ENCODE assay signal across 28 mouse cellular contexts in the genomic region with DNA sequence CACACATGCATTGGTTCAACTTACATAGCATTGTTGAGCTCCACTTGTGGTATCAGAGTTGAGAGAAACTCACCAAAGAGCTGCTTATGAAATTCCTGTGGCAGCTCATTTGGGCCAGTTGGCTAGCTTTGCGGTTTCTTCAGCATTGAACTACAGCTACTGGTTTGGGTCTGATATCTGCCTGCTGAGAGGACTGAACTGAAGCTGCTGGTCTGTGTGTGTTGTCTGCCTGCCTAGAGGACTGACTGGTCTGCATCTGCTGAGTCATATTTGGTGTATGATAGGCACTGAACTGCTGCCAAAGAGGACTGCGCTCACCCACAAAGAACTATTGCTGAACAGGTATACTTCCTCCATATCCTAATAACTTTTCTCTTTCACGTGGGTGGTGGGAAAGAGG. TPM values are rescaled to one million over a fixed set of nuclear protein-coding genes. Genes with fewer than 3 reads are reported as not detected.
DNase-seq lines count a peak whose midpoint lies in the region; ATAC-seq and TF ChIP-seq lines count a peak whose summit lies in the region.
"Had no signal": no experiment of that assay in that cellular context is flagged by ENCODE, and none has a peak within 500 bp of the region (broad histone marks: within the 10 kb centered on the region; RNA-seq: fewer than 3 reads in every experiment).

No protein-coding gene starts in this region.

- H3K9ac ChIP-seq in forebrain, embryonic 15.5 days (replicated peaks) = no peak overlapping the region
- H3K9ac ChIP-seq: forebrain, embryonic 13.5 days; kidney, embryonic 15.5 days had no signal

- DNase-seq in heart, adult 18-20 months = peak; percentile 3 to 5
- DNase-seq in heart, postnatal 36 days = no peak
- peak; percentile 9 for DNase-seq in adrenal gland, postnatal 14 days
- DNase-seq in spleen, adult 12 weeks (ENCODE audit: low spot score) = no peak
- DNase-seq: cerebellum, adult 11-12 months; gastrocnemius, postnatal 14 days; layer of hippocampus, adult 9-11 months; liver had no signal

- no peaks in the 10 kb centered on the region for H3K4me1 ChIP-seq in forebrain, embryonic 15.5 days
- H3K4me1 ChIP-seq: forebrain, embryonic 13.5 days; heart, embryonic 10.5 days; kidney, embryonic 15.5 days; megakaryocyte, embryonic 14.5 days had no signal

- ATAC-seq in megakaryocyte progenitor cell, adult 5-6 weeks (replicated peaks; ENCODE audit: poor library complexity) = peak; percentile 65
- no peak for ATAC-seq in forebrain, embryonic 15.5 days (replicated peaks)
- no peak for ATAC-seq in erythroblast, adult 5-6 weeks (replicated peaks; ENCODE audit: low FRiP score, poor library complexity, severe bottlenecking)
- ATAC-seq: activated CD4-positive, CD25-positive, alpha-beta regulatory T cell, adult 4 months; forebrain, embryonic 13.5 days; hindbrain, embryonic 16.5 days; intestine, postnatal 0 days; lung, postnatal 0 days had no signal

- no peak overlapping the region for H3K4me3 ChIP-seq in C2C12 (ENCODE audit: insufficient read depth, poor library complexity, severe bottlenecking)
- no peak overlapping the region for H3K4me3 ChIP-seq in forebrain, embryonic 15.5 days
- H3K4me3 ChIP-seq: forebrain, embryonic 13.5 days; heart, embryonic 10.5 days; kidney, embryonic 15.5 days; left cerebral cortex, adult 2 months; megakaryocyte, embryonic 14.5 days had no signal

- H3ac ChIP-seq in C2C12 (ENCODE audit: control insufficient read depth, insufficient read length, low read depth) = no peak overlapping the region

- H3K79me3 ChIP-seq in C2C12 (ENCODE audit: low read depth) = no peaks in the 10 kb centered on the region

- TF ChIP-seq CTCF in C2C12 (IDR thresholded peaks at IDR 0.05; ENCODE audit: control insufficient read depth, insufficient read depth, insufficient read length) = no peak

- intact Hi-C loops in heart, postnatal 36 days (cut with DNase I) = no loop called here

- no peaks in the 10 kb centered on the region for H3K79me2 ChIP-seq in C2C12 (ENCODE audit: control insufficient read depth, insufficient read depth)

- H3K36me3 ChIP-seq in C2C12 (ENCODE audit: control insufficient read depth, insufficient read depth) = no peaks in the 10 kb centered on the region
- no peaks in the 10 kb centered on the region for H3K36me3 ChIP-seq in forebrain, embryonic 15.5 days
- H3K36me3 ChIP-seq: heart, embryonic 10.5 days; kidney, embryonic 15.5 days had no signal

- H3K9me3 ChIP-seq in forebrain, embryonic 15.5 days = no peaks in the 10 kb centered on the region
- H3K9me3 ChIP-seq: forebrain, embryonic 13.5 days; heart, embryonic 10.5 days; kidney, embryonic 15.5 days; megakaryocyte, embryonic 14.5 days had no signal

- no peaks in the 10 kb centered on the region for H3K27me3 ChIP-seq in C2C12 (ENCODE audit: control insufficient read depth, insufficient read depth, insufficient read length)
- H3K27me3 ChIP-seq in forebrain, embryonic 15.5 days = no peaks in the 10 kb centered on the region
- H3K27me3 ChIP-seq: forebrain, embryonic 13.5 days; kidney, embryonic 15.5 days; megakaryocyte, embryonic 14.5 days had no signal

- WGBS in forebrain, embryonic 15.5 days = 92% methylated on average over 3 of the region's 3 CpGs

- no peak overlapping the region for H3K4me2 ChIP-seq in forebrain, embryonic 15.5 days (replicated peaks)
- H3K4me2 ChIP-seq: forebrain, embryonic 13.5 days; kidney, embryonic 15.5 days had no signal

- no peak overlapping the region for H3K27ac ChIP-seq in forebrain, embryonic 15.5 days (replicated peaks)
- H3K27ac ChIP-seq: forebrain, embryonic 13.5 days; heart, embryonic 10.5 days; kidney, embryonic 15.5 days; left cerebral cortex, adult 2 months had no signal

TF ChIP-seq in C2C12, 6 proteins besides CTCF, POLR2A, EP300 and RAD21:
- TF ChIP-seq MAX (IDR thresholded peaks at IDR 0.05) (peak; percentile 45), MYOG (IDR thresholded peaks at IDR 0.05; ENCODE audit: control insufficient read depth, extremely low read depth, insufficient read length) (no peak), CEBPB (IDR thresholded peaks at IDR 0.05; ENCODE audit: low read depth) (peak; percentile 15)

RNA-seq across cellular contexts. Expression of a gene that starts 5.6 kb away (rescaled TPM):
- total RNA-seq in heart, adult 18-20 months (2021) = not detected
- total RNA-seq in heart, postnatal 36 days (2021) = not detected
- polyA plus RNA-seq in C2C12 (2012; fragmentation: generic; extraction: Trizol) = not detected
- total RNA-seq in adrenal gland, postnatal 14 days (2021) = not detected in 2 replicates
- total RNA-seq in megakaryocyte progenitor cell, adult 5-6 weeks (2015) = not detected in 2 replicates
- not detected in 2 replicates for total RNA-seq in megakaryocyte progenitor cell, adult 5-6 weeks (2017)
- not detected in 2 replicates for polyA plus RNA-seq in forebrain, embryonic 15.5 days (2015; fragmentation: Nextera tagmentation; extraction: Ambion mirVana)
- not detected in 2 replicates for total RNA-seq in erythroblast, adult 5-6 weeks (2015; ENCODE audit: low replicate concordance)
- total RNA-seq in erythroblast, adult 5-6 weeks (2017; ENCODE audit: low replicate concordance) = not detected in 2 replicates
- total RNA-seq: gastrocnemius, postnatal 14 days; heart, postnatal 14 days; left cerebral cortex, adult 2 months; left cerebral cortex, postnatal 4 days; midbrain, postnatal 0 days had no signal
- polyA plus RNA-seq: forebrain, embryonic 13.5 days; heart, embryonic 10.5 days; hindbrain, embryonic 16.5 days; intestine, postnatal 0 days; kidney, embryonic 15.5 days; liver, embryonic 16.5 days; lung, postnatal 0 days; midbrain, postnatal 0 days; neural tube, embryonic 11.5 days; spleen, adult 2 months; stomach, embryonic 14.5 days had no signal

RNA-seq across cellular contexts. Expression of a gene that starts 36.8 kb away (rescaled TPM):
- not detected for total RNA-seq in heart, adult 18-20 months (2021)
- total RNA-seq in heart, postnatal 36 days (2021) = not detected
- polyA plus RNA-seq in C2C12 (2012; fragmentation: generic; extraction: Trizol) = not detected
- not detected in 2 replicates for total RNA-seq in adrenal gland, postnatal 14 days (2021)
- total RNA-seq in megakaryocyte progenitor cell, adult 5-6 weeks (2015) = not detected in 2 replicates
- total RNA-seq in megakaryocyte progenitor cell, adult 5-6 weeks (2017) = not detected in 2 replicates
- not detected in 2 replicates for polyA plus RNA-seq in forebrain, embryonic 15.5 days (2015; fragmentation: Nextera tagmentation; extraction: Ambion mirVana)
- total RNA-seq in erythroblast, adult 5-6 weeks (2015; ENCODE audit: low replicate concordance) = not detected in 2 replicates
- not detected in 2 replicates for total RNA-seq in erythroblast, adult 5-6 weeks (2017; ENCODE audit: low replicate concordance)
- total RNA-seq: gastrocnemius, postnatal 14 days; heart, postnatal 14 days; left cerebral cortex, adult 2 months; left cerebral cortex, postnatal 4 days; midbrain, postnatal 0 days had no signal
- polyA plus RNA-seq: activated CD4-positive, CD25-positive, alpha-beta regulatory T cell, adult 4 months; forebrain, embryonic 13.5 days; heart, embryonic 10.5 days; hindbrain, embryonic 16.5 days; intestine, postnatal 0 days; kidney, embryonic 15.5 days; liver, embryonic 16.5 days; lung, postnatal 0 days; neural tube, embryonic 11.5 days; spleen, adult 2 months; stomach, embryonic 14.5 days had no signal

RNA-seq across cellular contexts. Expression of a gene that starts 45.6 kb away (rescaled TPM):
- total RNA-seq in heart, adult 18-20 months (2021) = not detected
- total RNA-seq in heart, postnatal 36 days (2021) = not detected
- polyA plus RNA-seq in C2C12 (2012; fragmentation: generic; extraction: Trizol) = not detected
- total RNA-seq in adrenal gland, postnatal 14 days (2021) = not detected in 2 replicates
- not detected in 2 replicates for total RNA-seq in megakaryocyte progenitor cell, adult 5-6 weeks (2015)
- not detected in 2 replicates for total RNA-seq in megakaryocyte progenitor cell, adult 5-6 weeks (2017)
- polyA plus RNA-seq in forebrain, embryonic 15.5 days (2015; fragmentation: Nextera tagmentation; extraction: Ambion mirVana) = not detected in 2 replicates
- total RNA-seq in erythroblast, adult 5-6 weeks (2015; ENCODE audit: low replicate concordance) = not detected in 2 replicates
- not detected in 2 replicates for total RNA-seq in erythroblast, adult 5-6 weeks (2017; ENCODE audit: low replicate concordance)
- total RNA-seq: gastrocnemius, postnatal 14 days; heart, postnatal 14 days; left cerebral cortex, postnatal 4 days; midbrain, postnatal 0 days had no signal
- polyA plus RNA-seq: activated CD4-positive, CD25-positive, alpha-beta regulatory T cell, adult 4 months; forebrain, embryonic 13.5 days; heart, embryonic 10.5 days; hindbrain, embryonic 16.5 days; intestine, postnatal 0 days; kidney, embryonic 15.5 days; liver, embryonic 16.5 days; lung, postnatal 0 days; midbrain, postnatal 0 days; neural tube, embryonic 11.5 days; spleen, adult 2 months; stomach, embryonic 14.5 days had no signal

Comparison
In these comparisons a context has a peak if more than half of its experiments do, and no peak if none do; other contexts are left out.
1. DNase-seq: peak in heart, adult 18-20 months (2 of 2) and adrenal gland, postnatal 14 days (single experiment); none in heart, postnatal 36 days (0 of 2) and spleen, adult 12 weeks (single experiment).